Mouse (Mus musculus): ENCODE measurements around the gene Lrrc10b. TPM values are rescaled to one million over a fixed set of nuclear protein-coding genes. Genes with fewer than 3 reads are reported as not detected.

Lrrc10b gene
- 0.15 and 0.65 TPM in 2 replicates for polyA plus RNA-seq (2012)

GRCm38 (mm10) chr19:10456752-10457483 lies at the start of gene Lrrc10b:
Gene Lrrc10b, minus strand, starts transcription at chr19:10457473.

DNA sequence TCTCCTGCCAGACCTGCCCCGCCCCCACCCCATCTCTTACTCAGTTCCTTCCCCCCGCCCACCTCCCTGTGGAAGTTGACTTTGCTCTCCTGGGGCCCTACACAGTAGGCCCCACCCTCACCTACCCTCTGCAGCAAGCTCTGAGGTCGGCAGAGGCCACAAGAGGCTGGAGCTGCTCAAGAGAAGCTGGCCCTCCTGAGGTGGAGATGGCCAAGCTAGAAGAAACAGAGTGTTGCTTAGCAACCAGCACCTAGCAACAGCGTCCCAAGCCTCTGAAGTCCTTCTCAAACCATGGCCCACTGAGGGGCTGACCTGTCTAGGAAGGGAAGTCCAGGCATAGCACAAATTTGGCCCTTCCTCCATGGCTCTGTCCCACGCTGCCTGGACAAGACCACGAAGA lies 25.4 kb upstream of the Lrrc10b start, which contains the start of gene Ppp1r32:
Gene Ppp1r32 (minus strand): TSS at position 226 of the 400 bp plus-strand sequence.

Other genes with a start within 250 kb of the Lrrc10b start
- 0.08 and 0.09 TPM in 2 replicates for gene Myrf, start 216.7 kb downstream of the Lrrc10b start, polyA plus RNA-seq (2012)
- 0.06 and 0.22 TPM in 2 replicates for gene Dagla, start 152.6 kb downstream of the Lrrc10b start, polyA plus RNA-seq (2012)
- gene Syt7, start 68.4 kb downstream of the Lrrc10b start, polyA plus RNA-seq (2012): 0.04 TPM in 1 of 2 replicates, not detected in the other
- gene Ppp1r32, start 25.5 kb upstream of the Lrrc10b start, polyA plus RNA-seq (2012): 0.28 and 0.36 TPM in 2 replicates
- gene Cpsf7, start 67.8 kb upstream of the Lrrc10b start, polyA plus RNA-seq (2012): 62.2 and 67.2 TPM in 2 replicates
- gene Sdhaf2, start 68.7 kb upstream of the Lrrc10b start, polyA plus RNA-seq (2012): 3.7 and 4.1 TPM in 2 replicates
- gene Tmem216, start 98.8 kb upstream of the Lrrc10b start, polyA plus RNA-seq (2012): 2.2 and 2.6 TPM in 2 replicates
- 11.6 and 15.2 TPM in 2 replicates for gene Cyb561a3, start 119.7 kb upstream of the Lrrc10b start, polyA plus RNA-seq (2012)
- 4.8 and 5.1 TPM in 2 replicates for gene Tmem138, start 119.9 kb upstream of the Lrrc10b start, polyA plus RNA-seq (2012)
- gene Ddb1, start 147.9 kb upstream of the Lrrc10b start, polyA plus RNA-seq (2012): 25.0 and 30.9 TPM in 2 replicates
- gene Tkfc, start 148.2 kb upstream of the Lrrc10b start, polyA plus RNA-seq (2012): 6.0 TPM in 2 replicates
- 0.22 TPM in 2 replicates for gene Vwce, start 176.7 kb upstream of the Lrrc10b start, polyA plus RNA-seq (2012)
- gene Pga5, start 220.6 kb upstream of the Lrrc10b start, polyA plus RNA-seq (2012): not detected in 2 replicates
- 104 and 113 TPM in 2 replicates for gene Vps37c, start 231.3 kb upstream of the Lrrc10b start, polyA plus RNA-seq (2012)

All from megakaryocyte-erythroid progenitor cell, adult 5 weeks (primary cell).